Mouse (Mus musculus) lung, embryonic 14.5 days (tissue): ENCODE measurements at regions not wholly inside any gene's neighbourhood (a gene's known extent, or its start where the extent isn't known, plus 50 kb on each side); places are given as distances from the start of the nearest gene placed in this dataset.

Experiments used
- ATAC-seq: fragments of 200-750 bp; cut with Nextera tagmentation; 2 replicates; pipeline ENCODE4 v1.8.0; 2017; ENCODE audit warnings: mild to moderate bottlenecking, moderate TSS enrichment, moderate library complexity; ENCODE audit not compliant: insufficient read depth
- DNase-seq: peaks from one replicate; pipeline ENCODE4 v3.0.0-alpha.2; 2015
- H3K27ac ChIP-seq: fragments of 300-500 bp; sonication (generic); 2 replicates; pipeline ENCODE4 v1.5.1; 2014; ENCODE audit warnings: low read depth, mild to moderate bottlenecking, moderate library complexity
- H3K27me3 ChIP-seq: fragments of 300-500 bp; sonication (generic); 2 replicates; pipeline ENCODE4 v1.6.1; 2014; ENCODE audit warnings: low read length, control low read depth; ENCODE audit not compliant: insufficient read depth
- H3K36me3 ChIP-seq: fragments of 300-500 bp; sonication (generic); 2 replicates; pipeline ENCODE4 v1.6.1; 2014; ENCODE audit warnings: control low read depth; ENCODE audit not compliant: insufficient read depth
- H3K4me1 ChIP-seq: fragments of 300-500 bp; sonication (generic); 2 replicates; pipeline ENCODE4 v1.6.1; 2014; ENCODE audit warnings: antibody characterized with exemption, control low read depth; ENCODE audit not compliant: insufficient read depth
- H3K4me2 ChIP-seq: fragments of 300-500 bp; sonication (generic); 2 replicates; pipeline ENCODE4 v1.6.1; 2014; ENCODE audit warnings: mild to moderate bottlenecking
- H3K4me3 ChIP-seq: fragments of 300-500 bp; sonication (generic); 2 replicates; pipeline ENCODE4 v1.5.1; 2014; ENCODE audit warnings: low read depth, low read length
- H3K9ac ChIP-seq: fragments of 300-500 bp; sonication (generic); 2 replicates; pipeline ENCODE4 v1.6.1; 2014
- H3K9me3 ChIP-seq: fragments of 300-500 bp; sonication (generic); 2 replicates; pipeline ENCODE4 v1.6.1; 2016; ENCODE audit warnings: low read depth, low read length, control low read depth
- CTCF ChIP-seq: IDR thresholded peaks from 2 replicates; pipeline ENCODE4 v1.5.1; 2016; ENCODE audit warnings: antibody characterized with exemption, low read depth
- WGBS: fragments of 180-500 bp; shearing (Covaris S2); extraction: QIAGEN DNeasy Blood & Tissue Kit; methylation state at CpG from one replicate; pipeline ENCODE4 v1.1.7; 2014; 5-methylcytosine and 5-hydroxymethylcytosine counted together

DNA sequence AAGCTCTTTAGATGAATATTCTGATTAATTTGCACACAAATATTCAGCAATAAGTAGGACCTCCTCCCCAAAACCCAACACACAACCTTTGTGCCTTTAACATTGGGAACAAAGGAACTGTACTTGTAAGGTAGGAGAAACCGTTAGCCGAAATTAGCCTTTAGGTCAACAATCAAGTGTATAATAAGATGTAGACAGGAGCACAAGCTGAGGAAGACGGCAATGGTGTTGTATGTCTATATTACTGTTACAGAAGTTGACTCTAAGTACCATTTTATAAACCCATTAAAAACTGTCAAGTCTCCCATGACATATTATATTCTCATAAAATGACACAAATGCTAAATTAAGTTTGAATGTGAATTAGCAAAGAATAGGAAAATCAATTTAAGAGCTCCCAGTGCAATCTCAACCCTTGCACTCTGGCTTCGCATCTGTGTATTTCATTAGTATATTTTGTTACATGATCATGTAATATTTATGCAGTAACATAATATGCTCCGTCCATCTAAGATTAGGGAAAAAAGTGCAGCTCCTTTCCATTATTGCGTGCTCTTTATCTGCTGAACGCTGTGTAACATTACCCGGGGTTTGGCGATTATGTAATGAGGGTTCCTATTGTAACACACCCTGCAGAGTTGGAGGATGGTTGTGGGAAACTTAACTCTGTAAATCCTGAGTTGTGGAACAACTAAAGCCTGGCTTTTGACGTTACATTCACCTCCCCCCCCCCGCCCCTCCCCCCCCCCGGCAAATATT lies 510.3 kb upstream of the Cited2 start:
- Histone ChIP-seq H3K9me3 (no peaks in the 10 kb centered on the region), H3K4me3 (no peak overlapping the region), H3K9ac (no peak overlapping the region), H3K4me1 (no peaks in the 10 kb centered on the region), H3K27me3 (no peaks in the 10 kb centered on the region), H3K36me3 (no peaks in the 10 kb centered on the region), H3K27ac (no peak overlapping the region), H3K4me2 (peak overlapping the region; percentile 35)
- DNase-seq: peak; percentile 70
- TF ChIP-seq CTCF: no peak
- ATAC-seq: peak; percentile 87
- 37% methylated on average over 10 of the region's 12 CpGs for WGBS

DNA sequence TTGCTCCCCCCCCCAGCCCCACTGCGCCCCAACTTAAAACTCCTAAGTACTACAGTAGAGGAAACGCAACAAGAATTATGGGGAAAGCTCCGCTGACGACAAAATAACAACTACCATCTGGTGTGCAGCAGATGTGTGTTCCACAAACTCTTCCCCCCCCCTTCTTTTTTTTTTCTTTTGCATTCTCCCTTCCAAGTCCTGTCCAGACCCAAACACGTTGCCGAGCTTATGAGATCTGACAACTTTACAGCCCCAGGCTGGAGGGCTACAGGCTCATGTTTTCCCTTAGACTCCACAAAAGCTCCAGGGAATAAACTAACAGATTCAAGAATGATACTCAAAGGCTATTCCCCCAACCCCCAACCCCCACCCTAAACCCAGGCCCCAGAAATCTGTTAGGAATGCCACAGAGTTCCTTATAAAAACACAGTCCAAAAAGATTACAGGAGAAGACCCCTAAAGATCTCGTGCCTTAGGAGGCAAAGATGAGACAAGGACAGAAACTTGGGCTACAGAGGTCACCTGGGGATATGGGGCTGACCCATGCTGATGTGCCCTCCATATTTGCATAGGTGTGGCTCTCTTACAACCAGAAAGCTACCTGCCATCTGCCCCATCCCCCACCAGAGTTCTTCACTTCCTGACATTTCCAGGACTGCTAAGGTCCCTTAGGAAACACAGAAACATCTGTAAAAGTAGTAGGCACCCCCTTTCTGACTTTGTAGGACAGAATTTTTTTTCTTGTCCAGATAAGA lies 509.5 kb upstream of the Cited2 start:
- no peak for TF ChIP-seq CTCF
- H3K9ac ChIP-seq: no peak overlapping the region
- no peak overlapping the region for H3K4me3 ChIP-seq
- H3K9me3 ChIP-seq: no peaks in the 10 kb centered on the region
- WGBS: 22% methylated on average over 6 of the region's 7 CpGs
- H3K27me3 ChIP-seq: no peaks in the 10 kb centered on the region
- ATAC-seq (peak; percentile 77), DNase-seq (peak; percentile 75)
- no peaks in the 10 kb centered on the region for H3K36me3 ChIP-seq
- H3K27ac ChIP-seq: peak overlapping the region; percentile 63
- H3K4me1 ChIP-seq: no peaks in the 10 kb centered on the region
- H3K4me2 ChIP-seq: peak overlapping the region; percentile 35

- Histone ChIP-seq H3K9me3 (no peaks in the 10 kb centered on the region), H3K27me3 (no peaks in the 10 kb centered on the region), H3K9ac (no peak overlapping the region), H3K4me1 (no peaks in the 10 kb centered on the region), H3K27ac (peak overlapping the region; percentile 63; the same call in 1 of the 2 replicates), H3K4me3 (no peak overlapping the region), H3K36me3 (no peaks in the 10 kb centered on the region), H3K4me2 (no peak overlapping the region; the same call in 1 of the 2 replicates)
- no peak for TF ChIP-seq CTCF
- DNase-seq (peak; percentile 37), ATAC-seq (peak; percentile 18; the same call in 1 of the 2 replicates)
- WGBS: 8% methylated on average over 2 of the region's 2 CpGs
These were observed 509.0 kb upstream of the Cited2 start for GRCm38 (mm10) chr10:17214065-17214440.

DNA sequence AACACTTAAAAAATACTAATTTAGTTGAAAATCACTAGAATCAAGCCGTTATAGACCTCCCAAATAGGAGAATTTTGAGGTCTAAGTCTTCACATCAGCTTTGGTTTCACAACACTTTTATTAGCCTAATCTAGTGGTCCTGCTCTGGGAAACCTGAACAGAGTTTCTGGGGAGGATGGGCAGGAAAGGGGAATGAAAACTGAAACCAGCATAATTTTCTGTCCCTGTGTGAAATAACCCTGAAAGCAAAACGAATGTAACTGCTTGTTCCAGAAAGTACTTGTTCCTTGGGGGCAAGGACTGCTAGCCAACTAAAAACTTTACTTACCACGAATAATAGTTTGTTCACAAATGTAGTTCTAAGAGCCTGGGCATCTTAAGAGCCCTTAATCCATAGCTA lies 508.0 kb upstream of the Cited2 start:
- Histone ChIP-seq H3K36me3 (no peaks in the 10 kb centered on the region), H3K9ac (no peak overlapping the region), H3K27me3 (no peaks in the 10 kb centered on the region), H3K4me1 (no peaks in the 10 kb centered on the region), H3K4me3 (no peak overlapping the region), H3K4me2 (no peak overlapping the region), H3K9me3 (no peaks in the 10 kb centered on the region), H3K27ac (no peak overlapping the region)
- TF ChIP-seq CTCF: no peak
- no peak for DNase-seq
- ATAC-seq: no peak
- WGBS: 64% methylated on average over 3 of the region's 3 CpGs

DNA sequence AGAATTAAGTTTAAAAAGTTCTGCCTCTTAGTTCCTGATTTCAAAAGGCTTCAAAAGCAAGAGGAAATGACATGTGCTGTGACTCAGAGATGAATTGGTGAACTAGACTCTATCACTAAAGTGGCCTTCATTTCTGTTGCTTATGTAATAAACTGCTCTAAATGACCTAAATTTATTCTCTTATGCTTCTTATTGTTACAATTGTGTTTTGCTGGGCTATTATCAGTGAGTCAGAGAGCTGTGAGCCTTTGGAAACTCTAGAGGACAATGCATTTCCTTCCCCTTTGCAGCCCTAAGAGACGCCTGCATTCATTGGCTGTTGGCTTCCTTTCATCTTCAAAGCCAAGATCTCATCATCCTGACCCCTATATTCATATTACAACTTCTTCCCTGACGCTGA lies 501.5 kb upstream of the Cited2 start:
- WGBS: 33% methylated on average over 2 of the region's 2 CpGs
- no peak for DNase-seq
- Histone ChIP-seq H3K36me3 (no peaks in the 10 kb centered on the region), H3K27me3 (no peaks in the 10 kb centered on the region), H3K27ac (no peak overlapping the region), H3K4me3 (no peak overlapping the region), H3K4me2 (no peak overlapping the region), H3K4me1 (no peaks in the 10 kb centered on the region), H3K9me3 (no peaks in the 10 kb centered on the region), H3K9ac (no peak overlapping the region)
- no peak for TF ChIP-seq CTCF
- ATAC-seq: no peak

DNA sequence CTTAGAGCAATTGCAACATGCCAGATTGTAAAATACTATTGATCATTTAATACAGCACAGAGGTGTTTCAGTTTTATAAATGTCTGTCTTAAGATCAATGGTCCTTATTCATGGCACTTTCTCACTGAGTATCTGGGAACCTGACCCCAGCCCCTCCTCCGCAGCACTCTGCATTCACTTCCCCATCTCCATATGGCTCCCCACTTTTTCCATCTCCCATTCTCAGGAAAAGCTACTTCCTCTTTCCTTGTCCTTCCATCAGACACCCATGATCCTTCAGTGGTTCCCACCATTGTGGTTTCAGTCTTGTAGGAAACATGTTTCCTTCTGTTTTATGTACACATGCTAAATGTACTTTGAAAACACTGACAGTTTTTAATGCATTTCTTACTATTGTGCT lies 497.3 kb upstream of the Cited2 start:
- H3K36me3 ChIP-seq: no peaks in the 10 kb centered on the region
- DNase-seq: no peak
- H3K27ac ChIP-seq: no peak overlapping the region
- H3K4me1 ChIP-seq: no peaks in the 10 kb centered on the region
- H3K9ac ChIP-seq: no peak overlapping the region
- H3K9me3 ChIP-seq: no peaks in the 10 kb centered on the region
- TF ChIP-seq CTCF: no peak
- no peak overlapping the region for H3K4me3 ChIP-seq
- no peak overlapping the region for H3K4me2 ChIP-seq
- no peak for ATAC-seq
- no peaks in the 10 kb centered on the region for H3K27me3 ChIP-seq
- WGBS: 96% methylated on average over 1 of the region's 1 CpGs

DNA sequence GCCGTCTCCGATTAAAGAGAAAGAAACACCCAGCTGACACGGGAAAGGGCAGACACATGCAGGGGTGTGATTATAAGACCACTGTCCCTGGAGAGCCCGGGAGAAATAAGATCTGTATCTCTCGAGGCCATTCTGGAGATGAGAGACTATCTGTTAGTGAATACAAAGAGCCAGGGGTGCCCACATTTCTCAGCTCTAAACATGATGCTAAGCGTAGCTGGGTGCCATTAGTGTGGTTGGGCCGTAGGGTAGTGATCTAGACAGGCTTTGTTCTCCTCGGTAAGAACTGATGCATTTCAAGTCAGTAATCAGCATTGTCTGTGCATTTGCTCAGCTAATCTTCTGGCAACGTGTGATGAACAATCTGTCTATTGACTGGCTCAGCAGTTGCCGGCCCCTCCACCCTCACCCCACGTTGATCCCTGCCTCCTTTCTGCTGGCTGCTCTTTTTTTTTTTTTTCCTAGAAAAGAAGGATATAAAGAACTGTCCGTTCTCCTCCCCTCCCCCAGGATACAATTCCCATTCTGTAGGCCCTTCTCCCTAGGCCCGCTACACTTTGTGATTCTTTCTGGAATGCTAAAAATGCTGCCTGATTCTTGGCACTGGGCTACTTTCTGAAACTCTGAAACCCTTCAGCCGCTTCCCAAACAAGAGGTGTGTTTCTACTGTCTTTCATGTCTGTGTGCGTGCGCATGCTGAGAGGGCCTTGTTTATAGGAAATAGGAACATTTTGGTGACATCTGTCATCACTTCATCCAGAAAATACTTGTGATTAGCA lies 492.8 kb upstream of the Cited2 start:
- H3K9ac ChIP-seq: 0 out of 2 replicates have a peak overlapping the region, but pooled peaks have one; percentile 6
- peak; percentile 96 for ATAC-seq
- peak overlapping the region; percentile 55 for H3K27ac ChIP-seq

More for the DNA sequence above, 492.8 kb upstream of the Cited2 start:
- no peaks in the 10 kb centered on the region for H3K27me3 ChIP-seq
- 5% methylated on average over 16 of the region's 16 CpGs for WGBS
- peak overlapping the region; percentile 49 for H3K4me2 ChIP-seq
- H3K4me3 ChIP-seq: no peak overlapping the region
- H3K36me3 ChIP-seq: no peaks in the 10 kb centered on the region
- H3K9me3 ChIP-seq: no peaks in the 10 kb centered on the region
- TF ChIP-seq CTCF: no peak
- H3K4me1 ChIP-seq: no peaks in the 10 kb centered on the region
- DNase-seq: peak; percentile 94
